Mouse (Mus musculus): ENCODE data around the gene Slit2. TPM values are rescaled to one million over a fixed set of nuclear protein-coding genes. Genes with fewer than 3 reads are reported as not detected.

The Slit2 gene
- 61.9 TPM for polyA plus RNA-seq (2014; fragmentation: Illumina TruSeq; extraction: RNeasy Lipid Tissue Mini Kit (QIAGEN cat#74804); ENCODE audit: low read depth, low replicate concordance)

GRCm38 (mm10) chr5:47982941-47983701, at the start of gene Slit2:
Gene Slit2, plus strand, starts transcription at chr5:47983138.

GRCm38 (mm10) chr5:48327652-48328051, 344.7 kb downstream of the Slit2 start, which contains the start of gene 5730480H06Rik:
Gene 5730480H06Rik, plus strand, starts transcription at chr5:48327952.

All from kidney, adult 10 weeks (tissue).